Mouse (Mus musculus) spleen, adult 2 months (tissue): Measurements from ENCODE around the gene Smyd2. TPM values are rescaled to one million over a fixed set of nuclear protein-coding genes. Genes with fewer than 3 reads are reported as not detected.

Experiments used
- DNase-seq, 2 experiments: peaks; one replicate each; pipeline versions ENCODE4 v3.0.0 to v3.0.0-alpha.2; 2012 to 2021; ENCODE audit warnings: low spot score in 2 of 2, low read depth in 1 of 2
- H3K27ac ChIP-seq: fragments of 200-500 bp; 2 replicates; pipeline ENCODE4 v1.5.1; 2012; ENCODE audit warnings: low read length, inconsistent platforms; ENCODE audit not compliant: insufficient read depth
- H3K27me3 ChIP-seq: fragments of 200-500 bp; 2 replicates; pipeline ENCODE4 v1.6.1; 2012; ENCODE audit warnings: mild to moderate bottlenecking, moderate library complexity, low read length, inconsistent platforms; ENCODE audit not compliant: control insufficient read depth, insufficient read depth
- H3K36me3 ChIP-seq: fragments of 200-500 bp; 2 replicates; pipeline ENCODE4 v1.6.1; 2012; ENCODE audit warnings: mild to moderate bottlenecking, low read length, inconsistent platforms; ENCODE audit not compliant: control insufficient read depth, insufficient read depth
- H3K4me1 ChIP-seq: fragments of 200-500 bp; 2 replicates; pipeline ENCODE4 v1.6.1; 2011; ENCODE audit warnings: inconsistent platforms; ENCODE audit not compliant: control insufficient read depth, insufficient read depth, insufficient read length
- H3K4me3 ChIP-seq: fragments of 200-500 bp; 2 replicates; pipeline ENCODE4 v1.5.1; 2011; ENCODE audit warnings: mild to moderate bottlenecking, inconsistent platforms; ENCODE audit not compliant: insufficient read depth, insufficient read length; ENCODE audit errors: extremely low read depth
- CTCF ChIP-seq: fragments of 200-500 bp; IDR thresholded peaks from 2 replicates; pipeline ENCODE4 v1.5.1; 2011; ENCODE audit warnings: mild to moderate bottlenecking, inconsistent platforms; ENCODE audit not compliant: insufficient read depth, insufficient read length, insufficient replicate concordance; ENCODE audit errors: extremely low read depth
- POLR2A ChIP-seq: fragments of 200-500 bp; IDR thresholded peaks from 2 replicates; pipeline ENCODE4 v1.6.1; 2011; ENCODE audit warnings: low read depth, low read length, inconsistent platforms
- WGBS: fragments of 180-500 bp; shearing (Covaris S2); methylation state at CpG from one replicate; pipeline ENCODE4 v1.1.7; 2018; 5-methylcytosine and 5-hydroxymethylcytosine counted together
- polyA plus RNA-seq: library from polyadenylated mRNA; depleted of rRNA; stranded (reverse); fragments of >200 nt; gene quantifications from 2 replicates; pipeline ENCODE4 v1.2.3, GENCODE M21; 2012

Smyd2 gene
- polyA plus RNA-seq, 1 experiment, result 14.6 TPM

- no peak for DNase-seq
- no peaks in the 10 kb centered on the region for H3K36me3 ChIP-seq
- no peaks in the 10 kb centered on the region for H3K27me3 ChIP-seq
- WGBS, result 70% methylated on average over 2 of the region's 2 CpGs
- H3K4me3 ChIP-seq, result no peak overlapping the region
- H3K27ac ChIP-seq, result no peak overlapping the region
- TF ChIP-seq POLR2A (no peak), CTCF (no peak)
- H3K4me1 ChIP-seq, result no peaks in the 10 kb centered on the region
Measured at GRCm38 (mm10) chr1:189879212-189879611, 43.0 kb downstream of the Smyd2 start.

- H3K36me3 ChIP-seq, result no peaks in the 10 kb centered on the region
- no peak overlapping the region for H3K4me3 ChIP-seq
- no peak overlapping the region for H3K27ac ChIP-seq
- TF ChIP-seq POLR2A (no peak), CTCF (no peak)
- no peaks in the 10 kb centered on the region for H3K27me3 ChIP-seq
- H3K4me1 ChIP-seq, result no peaks in the 10 kb centered on the region
- no peak for DNase-seq
- WGBS, result 91% methylated on average over 8 of the region's 8 CpGs
Measured at GRCm38 (mm10) chr1:189876162-189876561, 46.0 kb downstream of the Smyd2 start.

DNA sequence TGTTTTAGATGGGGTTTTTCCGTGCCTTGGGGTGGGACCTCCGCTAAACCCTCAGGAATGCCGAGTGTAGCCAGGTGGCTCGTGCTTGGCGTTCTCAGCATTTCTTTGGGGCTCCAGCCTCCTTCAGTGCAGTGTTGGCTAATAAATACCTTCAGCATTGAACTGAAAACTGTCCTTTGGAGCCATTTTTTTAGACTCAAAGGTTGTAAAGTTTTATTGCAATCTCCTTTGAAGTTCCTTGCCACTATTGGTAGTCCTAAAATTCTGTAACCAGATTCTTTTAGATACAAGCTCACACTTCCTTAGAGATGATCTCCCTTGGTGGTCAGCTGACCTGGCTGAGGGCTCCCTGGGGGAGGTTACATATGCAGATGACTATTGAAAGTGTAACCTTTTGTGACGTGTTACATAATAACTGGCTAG lies 46.7 kb downstream of the Smyd2 start:
- TF ChIP-seq CTCF (no peak), POLR2A (no peak)
- no peaks in the 10 kb centered on the region for H3K36me3 ChIP-seq
- no peak overlapping the region for H3K27ac ChIP-seq
- no peaks in the 10 kb centered on the region for H3K27me3 ChIP-seq
- 70% methylated on average over 6 of the region's 6 CpGs for WGBS
- no peak overlapping the region for H3K4me3 ChIP-seq
- no peaks in the 10 kb centered on the region for H3K4me1 ChIP-seq
- DNase-seq, result no peak

GRCm38 (mm10) chr1:189873591-189873990 lies 48.6 kb downstream of the Smyd2 start:
- no peak for DNase-seq
- no peak for TF ChIP-seq CTCF
- no peak for TF ChIP-seq POLR2A
- H3K4me1 ChIP-seq, result no peaks in the 10 kb centered on the region
- 90% methylated on average over 8 of the region's 8 CpGs for WGBS
- H3K36me3 ChIP-seq, result no peaks in the 10 kb centered on the region
- H3K4me3 ChIP-seq, result no peak overlapping the region
- H3K27me3 ChIP-seq, result no peaks in the 10 kb centered on the region
- no peak overlapping the region for H3K27ac ChIP-seq

GRCm38 (mm10) chr1:189872050-189872449 lies 50.1 kb downstream of the Smyd2 start:
- TF ChIP-seq CTCF, result no peak
- no peak for TF ChIP-seq POLR2A
- no peak overlapping the region for H3K27ac ChIP-seq
- no peak overlapping the region for H3K4me3 ChIP-seq
- peaks cover 3% of the 10 kb centered on the region; the same call in 1 of the 2 replicates for H3K4me1 ChIP-seq
- H3K36me3 ChIP-seq, result no peaks in the 10 kb centered on the region
- WGBS, result 74% methylated on average over 4 of the region's 4 CpGs
- H3K27me3 ChIP-seq, result no peaks in the 10 kb centered on the region
- DNase-seq, result no peak

GRCm38 (mm10) chr1:189871625-189872024 lies 50.5 kb downstream of the Smyd2 start:
- H3K4me3 ChIP-seq, result no peak overlapping the region
- no peak overlapping the region for H3K27ac ChIP-seq
- H3K36me3 ChIP-seq, result no peaks in the 10 kb centered on the region
- no peak for DNase-seq
- peaks cover 4% of the 10 kb centered on the region; the same call in 1 of the 2 replicates for H3K4me1 ChIP-seq
- no peaks in the 10 kb centered on the region for H3K27me3 ChIP-seq
- TF ChIP-seq POLR2A, result no peak
- TF ChIP-seq CTCF, result no peak
- WGBS, result 64% methylated on average over 8 of the region's 8 CpGs

DNA sequence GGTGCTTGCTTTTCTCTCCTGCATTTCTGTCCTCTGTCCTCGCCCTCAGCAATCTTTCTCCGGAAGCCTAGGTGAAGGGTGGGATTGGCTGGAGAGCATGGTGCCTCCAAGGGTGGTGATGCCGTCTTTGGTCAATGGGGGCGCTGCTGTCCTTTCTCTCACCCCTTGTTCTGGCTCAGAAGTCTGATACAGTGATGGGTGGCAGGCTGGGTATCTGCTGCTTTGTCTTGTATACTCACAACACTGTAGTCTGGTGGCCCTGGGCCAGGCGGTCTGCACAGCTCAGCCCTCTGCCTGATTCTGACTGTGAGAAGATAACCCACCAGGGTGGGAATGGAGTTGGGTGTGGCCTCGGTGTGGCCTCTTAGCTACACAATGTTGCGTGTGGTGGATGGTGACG lies 51.6 kb downstream of the Smyd2 start:
- no peak overlapping the region for H3K4me3 ChIP-seq
- H3K27me3 ChIP-seq, result no peaks in the 10 kb centered on the region
- H3K27ac ChIP-seq, result no peak overlapping the region
- DNase-seq, result no peak
- H3K4me1 ChIP-seq, result peaks cover 4% of the 10 kb centered on the region; the same call in 1 of the 2 replicates
- no peak for TF ChIP-seq CTCF
- no peak for TF ChIP-seq POLR2A
- WGBS, result 83% methylated on average over 8 of the region's 8 CpGs
- H3K36me3 ChIP-seq, result no peaks in the 10 kb centered on the region
